Mouse (Mus musculus) frontal cortex, postnatal 36 days (tissue): ENCODE measurements around the gene Iqce.

Experiments used
- DNase-seq, 2 experiments: peaks; one replicate each; pipeline ENCODE4 v3.0.0; 2022; ENCODE audit warnings: low spot score in 2 of 2

Iqce gene

DNA sequence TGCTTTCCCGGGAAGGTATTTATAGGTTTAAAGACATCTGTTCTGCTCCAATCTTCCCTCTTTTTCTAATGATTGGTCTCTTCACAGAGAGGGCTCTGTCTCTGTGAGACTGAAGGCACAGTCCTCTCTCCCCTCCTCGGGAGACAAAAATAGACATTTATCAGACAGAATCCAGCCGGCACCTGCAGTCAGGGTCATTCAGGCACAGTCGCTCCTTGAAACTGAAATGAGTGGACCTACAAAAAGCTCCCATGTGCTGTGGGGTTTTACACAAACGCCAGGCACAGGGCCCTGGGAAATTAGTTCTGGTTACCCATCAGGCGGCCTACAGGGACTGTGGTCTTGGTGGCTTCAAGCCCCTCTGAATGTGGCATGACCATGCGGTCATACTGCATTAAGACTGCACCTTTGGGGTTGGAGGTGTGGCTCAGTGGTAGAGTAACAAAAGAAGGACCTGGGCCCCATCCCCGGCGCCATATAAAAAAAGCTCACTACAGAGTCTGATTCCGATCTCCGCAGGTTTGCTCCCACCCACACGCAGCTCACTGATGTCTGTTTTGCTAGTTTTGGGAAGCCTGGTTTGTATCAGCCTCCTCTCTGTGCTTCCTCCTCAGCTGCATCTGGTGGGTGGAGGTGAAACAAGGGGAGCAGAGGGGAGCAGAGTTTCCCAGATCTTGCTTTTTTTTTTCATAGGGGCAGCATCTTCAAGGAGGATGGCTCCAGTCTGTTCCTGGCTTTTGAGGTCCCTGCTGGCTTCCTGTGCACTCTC lies 40.1 kb downstream of the Iqce start:
- peak; percentile 45 to 64 for DNase-seq

- DNase-seq, result no peak
Observed at GRCm38 (mm10) chr5:140661427-140661826, 40.8 kb downstream of the Iqce start.

DNA sequence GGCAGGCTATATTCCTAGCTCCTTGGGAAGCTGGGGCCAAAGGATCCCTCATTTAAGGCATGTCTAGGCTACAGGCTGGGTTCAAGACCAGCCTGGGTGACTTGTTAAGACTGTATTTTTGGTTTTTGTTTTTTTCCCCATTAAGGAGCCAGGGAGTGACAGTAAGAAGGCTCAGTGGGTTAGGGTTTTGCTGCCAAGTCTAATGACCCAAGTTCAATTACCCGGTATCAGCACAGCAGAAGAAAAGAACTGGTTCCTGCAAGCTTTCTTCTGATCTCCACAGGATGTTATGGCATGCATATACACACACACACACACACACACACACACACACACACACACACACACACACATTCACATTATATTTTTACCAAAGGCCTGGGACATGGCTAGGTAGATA lies 41.8 kb downstream of the Iqce start:
- no peak for DNase-seq

DNA sequence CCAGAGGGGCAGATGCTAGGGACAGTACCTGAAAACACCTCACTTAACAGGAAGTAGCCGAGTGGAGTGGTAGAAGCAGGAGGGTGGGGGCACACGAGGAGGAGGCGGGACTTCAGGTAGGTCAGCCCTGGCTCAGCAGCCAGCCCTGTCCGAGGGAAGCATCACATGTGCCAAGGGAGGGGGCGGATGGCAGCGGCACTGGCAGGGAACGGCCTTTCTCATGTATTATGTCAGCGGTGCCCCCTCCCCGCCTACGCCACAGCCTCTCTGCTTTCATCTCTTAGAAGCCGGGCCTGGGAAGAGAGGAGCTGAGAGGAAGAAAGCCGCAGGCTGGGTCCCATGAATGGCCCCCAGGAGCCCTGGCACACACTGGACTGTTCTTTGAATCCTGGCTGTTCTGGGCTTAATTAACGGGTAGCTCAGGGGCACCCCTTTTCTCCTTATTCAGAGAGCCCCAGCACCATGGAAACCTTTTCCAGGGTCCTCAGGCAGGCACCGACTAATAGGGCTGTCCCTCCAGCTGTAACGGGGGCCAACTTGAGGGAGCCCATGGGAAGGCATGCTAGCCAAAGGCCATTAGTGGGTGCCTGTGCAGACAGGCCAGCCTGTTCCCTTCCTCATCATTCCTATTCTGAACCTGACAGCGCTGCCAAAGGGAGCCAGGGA lies 42.4 kb downstream of the Iqce start:
- DNase-seq, result peak; percentile 79 to 85

GRCm38 (mm10) chr5:140654096-140654845 lies 47.9 kb downstream of the Iqce start:
- DNase-seq, result no peak

- no peak for DNase-seq
Observed at GRCm38 (mm10) chr5:140652587-140652986, 49.6 kb downstream of the Iqce start.

GRCm38 (mm10) chr5:140651231-140651630 lies 50.9 kb downstream of the Iqce start:
- no peak for DNase-seq

GRCm38 (mm10) chr5:140649881-140650414 lies 52.2 kb downstream of the Iqce start:
- DNase-seq, result no peak

- peak; percentile 94 to 96 for DNase-seq
Observed at GRCm38 (mm10) chr5:140649101-140649667, 53.0 kb downstream of the Iqce start.

DNA sequence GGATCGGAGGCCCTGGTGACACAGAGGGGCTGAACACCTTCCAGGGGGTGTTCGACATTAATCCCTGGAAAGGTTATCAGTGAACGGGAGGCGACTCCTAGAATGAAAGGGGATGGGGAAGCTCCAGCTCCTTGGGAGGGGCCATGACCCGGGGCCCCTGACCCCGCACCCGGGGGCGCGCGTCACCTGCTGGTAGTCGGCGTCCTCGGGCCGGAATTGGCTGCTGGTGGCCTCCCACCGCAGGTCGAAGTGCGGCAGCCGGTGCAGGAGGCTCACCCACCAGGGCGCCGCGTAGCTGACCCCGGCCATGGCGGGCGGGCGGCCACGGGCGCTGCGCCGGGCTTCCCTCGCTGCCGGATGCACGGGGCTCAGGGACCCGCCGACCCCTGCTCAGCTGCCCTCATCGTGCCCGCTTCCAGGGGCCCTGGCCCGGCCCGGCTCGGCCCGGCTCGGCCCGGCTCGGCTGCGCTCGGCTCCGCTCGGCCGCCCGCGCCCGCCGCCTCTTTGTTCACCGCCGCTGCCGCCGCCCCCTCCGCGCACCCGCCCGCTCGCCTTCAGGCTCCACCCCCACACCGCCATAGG lies 53.6 kb downstream of the Iqce start, which contains the start of gene Ttyh3:
Gene Ttyh3, minus strand, starts transcription at position 513 of the 582 bp plus-strand sequence.
- DNase-seq, result peak in 1 of 2 experiments; percentile 34

DNA sequence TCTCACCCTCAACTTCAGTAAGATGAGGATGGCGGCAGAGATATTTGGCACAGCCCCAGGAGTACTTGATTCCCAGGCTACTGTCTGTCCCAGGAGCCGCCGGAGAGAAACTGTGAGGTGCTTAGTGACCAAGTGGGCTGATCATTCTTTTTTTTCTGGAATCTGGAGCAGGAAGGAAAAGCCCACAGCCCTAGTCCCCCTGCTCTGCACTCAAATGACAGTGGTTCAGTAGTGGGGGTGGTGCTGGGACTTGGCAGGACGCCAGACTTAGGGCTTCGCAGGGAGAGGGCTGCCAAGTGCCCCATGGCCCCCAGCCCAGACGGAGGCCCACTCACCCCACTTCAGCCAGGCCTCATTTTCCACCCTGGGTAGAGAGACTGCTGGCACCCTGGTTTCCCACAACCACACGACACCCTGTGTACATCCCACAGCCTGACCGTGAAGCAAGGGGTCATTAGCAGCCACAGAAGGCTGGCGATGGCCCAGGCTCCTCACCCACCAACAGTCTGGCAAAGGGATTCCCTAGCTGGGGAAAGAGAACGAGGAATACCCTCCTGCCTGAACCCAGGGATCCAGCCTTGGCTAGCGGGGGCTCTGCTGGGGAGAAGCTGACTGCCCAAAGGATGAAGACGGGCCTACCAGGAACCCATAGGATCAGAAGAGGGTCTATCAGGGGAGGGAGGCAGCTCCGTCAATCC lies 54.2 kb downstream of the Iqce start:
- DNase-seq, result peak; percentile 59 to 62

GRCm38 (mm10) chr5:140647031-140647760 lies 55.0 kb downstream of the Iqce start:
- DNase-seq, result peak; percentile 60 to 74

DNA sequence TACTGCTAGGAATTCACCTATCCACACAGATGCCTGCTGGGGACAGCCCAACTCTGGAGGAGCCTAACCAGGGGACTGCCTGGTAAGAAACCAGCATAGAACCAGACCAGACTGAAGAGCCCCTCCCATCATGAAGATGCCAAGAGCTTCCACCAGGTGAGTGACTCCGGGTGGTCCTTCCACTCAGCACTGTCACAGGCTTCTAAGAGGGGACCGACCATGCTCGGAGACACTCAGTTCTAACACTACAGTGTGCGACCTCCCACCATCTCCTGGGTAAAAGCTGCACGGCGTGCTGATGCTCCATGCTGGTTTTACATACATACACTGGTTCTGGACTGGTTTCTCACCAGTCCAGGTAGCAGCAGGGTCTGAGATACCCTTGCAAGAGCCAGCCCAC lies 56.0 kb downstream of the Iqce start:
- no peak for DNase-seq

GRCm38 (mm10) chr5:140645454-140645853 lies 56.7 kb downstream of the Iqce start:
- no peak for DNase-seq

- no peak for DNase-seq
Observed at GRCm38 (mm10) chr5:140644702-140645201, 57.4 kb downstream of the Iqce start.

GRCm38 (mm10) chr5:140644263-140644662 lies 57.9 kb downstream of the Iqce start:
- DNase-seq, result no peak

GRCm38 (mm10) chr5:140642076-140642475 lies 60.1 kb downstream of the Iqce start:
- DNase-seq, result no peak

DNA sequence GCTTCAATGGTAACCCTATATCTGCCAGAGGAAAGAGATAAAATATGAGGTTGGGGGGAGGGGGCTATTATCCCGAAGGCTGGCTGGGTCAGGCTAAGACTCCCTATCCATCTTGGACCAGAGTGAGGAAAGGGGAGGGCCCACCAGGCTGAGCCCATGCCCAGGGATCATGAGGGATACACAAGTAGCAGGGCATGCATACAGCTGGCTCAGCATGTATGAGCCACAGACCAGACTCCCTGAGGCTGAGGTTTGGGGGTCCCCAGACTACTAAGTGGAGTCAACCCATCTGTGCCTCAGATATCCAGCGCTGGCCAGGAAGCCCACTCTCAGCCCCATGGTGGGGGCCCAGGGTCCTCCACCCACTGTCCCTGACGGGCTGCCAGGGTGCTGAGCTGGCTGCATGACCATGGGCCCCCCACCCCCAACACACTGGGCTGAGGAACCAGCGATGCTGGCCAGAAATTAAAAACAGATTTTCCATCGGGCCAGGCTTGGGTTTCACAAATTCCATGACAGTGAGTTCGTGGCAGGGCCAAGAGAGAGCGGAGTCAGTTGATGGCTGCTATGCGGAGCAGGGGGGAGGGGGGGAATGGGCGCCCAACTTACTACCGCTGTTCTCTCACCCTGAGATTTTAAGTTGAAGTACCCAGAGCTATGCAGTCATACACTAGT lies 60.8 kb downstream of the Iqce start:
- no peak for DNase-seq

GRCm38 (mm10) chr5:140640812-140641211 lies 61.4 kb downstream of the Iqce start:
- no peak for DNase-seq
